Mouse (Mus musculus): Measurements from ENCODE around the gene Pmm2.

DNA sequence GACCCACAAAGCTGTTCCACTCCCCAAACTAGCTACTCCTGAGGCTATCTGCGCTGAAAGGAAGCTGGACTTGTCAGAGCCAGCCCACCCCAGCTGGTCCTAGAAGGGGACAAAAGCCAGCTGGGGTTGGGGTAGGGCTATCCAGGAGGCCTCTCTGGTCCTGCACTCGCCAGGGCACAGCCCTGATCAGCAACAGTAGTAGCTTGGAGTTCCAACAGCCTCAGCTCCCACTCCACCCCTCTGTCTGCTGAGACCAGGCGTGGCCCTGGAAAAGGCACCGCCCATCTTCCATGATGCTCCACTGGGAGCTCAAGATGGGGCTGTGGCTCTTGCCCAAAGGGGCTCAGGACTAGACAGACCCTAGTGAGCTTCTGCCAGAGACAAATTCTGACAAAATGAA, 30.3 kb downstream of the Pmm2 start:
- no peak for TF ChIP-seq CTCF (IDR thresholded peaks at IDR 0.05; ENCODE audit: low read depth, low read length)
- no peak for TF ChIP-seq EP300 (IDR thresholded peaks at IDR 0.05; ENCODE audit: insufficient read depth, low read depth, low read length)
